In the genomic region with DNA sequence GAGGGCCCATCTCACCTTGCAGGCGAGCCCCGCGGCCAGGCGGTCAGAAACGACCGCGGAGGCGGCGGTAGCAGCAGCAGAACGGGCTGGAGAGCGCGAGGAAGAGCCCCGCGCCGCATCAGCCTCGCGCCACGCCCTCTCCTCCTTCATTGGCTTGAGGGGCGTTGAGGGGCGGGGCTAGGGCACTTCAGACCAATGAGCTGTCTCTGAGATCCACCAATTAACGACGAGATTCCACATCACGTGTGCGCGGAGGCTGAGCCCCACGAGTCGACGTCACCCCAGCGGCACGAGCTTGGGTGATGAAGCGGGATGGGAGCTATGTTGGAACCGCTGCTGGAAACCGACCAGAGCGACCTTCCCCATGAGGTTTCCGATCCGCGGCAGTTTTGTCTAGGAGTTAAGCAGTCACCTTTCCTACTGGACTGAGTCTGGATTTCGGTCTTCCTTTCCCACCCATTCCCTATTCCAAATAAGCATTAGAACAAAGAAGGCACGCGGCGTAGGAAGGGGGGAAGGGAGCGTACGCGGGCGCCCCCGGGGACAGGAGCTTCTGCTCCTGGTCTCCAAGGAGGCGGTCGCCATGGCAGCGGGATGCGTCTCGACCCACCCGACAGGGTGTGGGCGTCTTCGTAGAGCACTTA, we compare ENCODE assay signal across 7 mouse cellular contexts. TPM values are rescaled to one million over a fixed set of nuclear protein-coding genes. Genes with fewer than 3 reads are reported as not detected.
DNase-seq lines count a peak whose midpoint lies in the region; ATAC-seq lines count a peak whose summit lies in the region.

A gene (minus strand): TSS at position 144 of the 644 bp plus-strand sequence.

- peak within 1 kb of the TSS; percentile 77 for H3K4me3 ChIP-seq in embryonic facial prominence, embryonic 11.5 days (ENCODE audit: low read depth, low read length)
- peak within 1 kb of the TSS; percentile 82 for H3K4me3 ChIP-seq in limb, embryonic 10.5 days
- H3K4me3 ChIP-seq in midbrain, embryonic 13.5 days (replicated peaks), result peak within 1 kb of the TSS; percentile 68

- H3K9me3 ChIP-seq in embryonic facial prominence, embryonic 11.5 days (replicated peaks; ENCODE audit: control insufficient read depth, low read length), result no peaks in the 10 kb centered on the region
- H3K9me3 ChIP-seq in limb, embryonic 10.5 days (replicated peaks), result no peaks in the 10 kb centered on the region
- no peaks in the 10 kb centered on the region for H3K9me3 ChIP-seq in midbrain, embryonic 13.5 days

- ATAC-seq in embryonic facial prominence, embryonic 11.5 days (replicated peaks; ENCODE audit: insufficient number of reproducible peaks, low FRiP score, low TSS enrichment, low read depth), result peak; percentile 93
- peak; percentile 93 for ATAC-seq in granulocyte monocyte progenitor cell, adult 5-6 weeks (replicated peaks; ENCODE audit: poor library complexity, severe bottlenecking)
- ATAC-seq in midbrain, embryonic 13.5 days, result peak; percentile 96

- H3K36me3 ChIP-seq in embryonic facial prominence, embryonic 11.5 days (replicated peaks; ENCODE audit: control insufficient read depth, insufficient read depth, low read depth, low read length), result no peaks in the 10 kb centered on the region
- peaks cover 6% of the 10 kb centered on the region for H3K36me3 ChIP-seq in limb, embryonic 10.5 days
- H3K36me3 ChIP-seq in midbrain, embryonic 13.5 days, result peaks cover 6% of the 10 kb centered on the region; the same call in 1 of the 2 replicates

- H3K4me2 ChIP-seq in embryonic facial prominence, embryonic 11.5 days (ENCODE audit: low read depth, low read length), result peak within 1 kb of the TSS; percentile 88
- H3K4me2 ChIP-seq in midbrain, embryonic 13.5 days (replicated peaks), result peak within 1 kb of the TSS; percentile 79

- no peaks in the 10 kb centered on the region for H3K27me3 ChIP-seq in embryonic facial prominence, embryonic 11.5 days (ENCODE audit: control insufficient read depth, insufficient read depth, low read length)
- no peaks in the 10 kb centered on the region for H3K27me3 ChIP-seq in limb, embryonic 10.5 days (ENCODE audit: low read depth, poor library complexity, severe bottlenecking)
- no peaks in the 10 kb centered on the region for H3K27me3 ChIP-seq in midbrain, embryonic 13.5 days

- H3K9ac ChIP-seq in embryonic facial prominence, embryonic 11.5 days (replicated peaks; ENCODE audit: low read length), result peak within 1 kb of the TSS; percentile 86
- peak within 1 kb of the TSS; percentile 83 for H3K9ac ChIP-seq in midbrain, embryonic 13.5 days (replicated peaks)

- peak within 1 kb of the TSS; percentile 82 for H3K27ac ChIP-seq in embryonic facial prominence, embryonic 11.5 days (replicated peaks; ENCODE audit: low read depth, low read length)
- H3K27ac ChIP-seq in limb, embryonic 10.5 days, result peak within 1 kb of the TSS; percentile 94
- peak within 1 kb of the TSS; percentile 97 for H3K27ac ChIP-seq in midbrain, embryonic 13.5 days

- DNase-seq in adrenal gland, postnatal 14 days, result peak; percentile 98
- DNase-seq in embryonic facial prominence, embryonic 11.5 days (ENCODE audit: low spot score), result peak; percentile 100
- DNase-seq in kidney, adult 11 months, result peak; percentile 97
- DNase-seq in limb, embryonic 10.5 days (ENCODE audit: low spot score), result peak; percentile 95
- DNase-seq in spleen, adult 12 weeks (ENCODE audit: low spot score), result peak; percentile 92

- WGBS in embryonic facial prominence, embryonic 11.5 days, result under 1% methylated on average over 54 of the region's 54 CpGs
- under 1% methylated on average over 54 of the region's 54 CpGs for WGBS in limb, embryonic 10.5 days
- WGBS in midbrain, embryonic 13.5 days, result under 1% methylated on average over 54 of the region's 54 CpGs

- peaks cover 3% of the 10 kb centered on the region; the same call in 1 of the 2 replicates for H3K4me1 ChIP-seq in embryonic facial prominence, embryonic 11.5 days (ENCODE audit: control insufficient read depth, insufficient read depth, low read length)
- peaks cover 28% of the 10 kb centered on the region for H3K4me1 ChIP-seq in limb, embryonic 10.5 days
- H3K4me1 ChIP-seq in midbrain, embryonic 13.5 days (replicated peaks), result peaks cover 44% of the 10 kb centered on the region

RNA-seq across cellular contexts. Expression of the gene that starts here (rescaled TPM):
- total RNA-seq in adrenal gland, postnatal 14 days (2021), result 69.4 and 79.8 TPM in 2 replicates
- 81.2 and 88.3 TPM in 2 replicates for polyA plus RNA-seq in embryonic facial prominence, embryonic 11.5 days (2014; fragmentation: Nextera tagmentation; extraction: Ambion mirVana)
- total RNA-seq in granulocyte monocyte progenitor cell, adult 5-6 weeks (2014; fragmentation: Nextera tagmentation), result 66.9 and 115 TPM in 2 replicates
- 30.3 and 40.6 TPM in 2 replicates for total RNA-seq in granulocyte monocyte progenitor cell, adult 5-6 weeks (2017)
- polyA plus RNA-seq in limb, embryonic 10.5 days (2016; fragmentation: Nextera tagmentation; extraction: Ambion mirVana), result 87.5 and 97.4 TPM in 2 replicates
- polyA plus RNA-seq in midbrain, embryonic 13.5 days (2015; fragmentation: Nextera tagmentation; extraction: Ambion mirVana), result 89.6 and 92.2 TPM in 2 replicates

Comparison
In these comparisons a context has a peak if more than half of its experiments do, and no peak if none do; other contexts are left out.
1. Peak in every context shown above with its lines: DNase-seq, ATAC-seq, H3K4me3 ChIP-seq and H3K27ac ChIP-seq.